Mouse (Mus musculus): Measurements from ENCODE around the gene Sorl1.

GRCm38 (mm10) chr9:42111256-42111655, 12.8 kb downstream of the Sorl1 start:
- no peak for TF ChIP-seq POLR2A (IDR thresholded peaks at IDR 0.05; ENCODE audit: insufficient read length, low read depth)
- no peak for TF ChIP-seq CEBPB (IDR thresholded peaks at IDR 0.05; ENCODE audit: insufficient read depth, poor library complexity, severe bottlenecking)
- TF ChIP-seq TCF12 (IDR thresholded peaks at IDR 0.05; ENCODE audit: insufficient read depth, poor library complexity, severe bottlenecking): no peak
- TF ChIP-seq USF1 (IDR thresholded peaks at IDR 0.05; ENCODE audit: low read depth): no peak
- no peak for TF ChIP-seq SRF (IDR thresholded peaks at IDR 0.05; ENCODE audit: control insufficient read depth, insufficient read length, low read depth)
- no peak for TF ChIP-seq MAX (IDR thresholded peaks at IDR 0.05; ENCODE audit: low read depth)
- TF ChIP-seq REST (IDR thresholded peaks at IDR 0.05; ENCODE audit: insufficient read depth, insufficient read length): no peak
- no peak for TF ChIP-seq E2F4 (IDR thresholded peaks at IDR 0.05; ENCODE audit: insufficient read depth)
- TF ChIP-seq POLR2AphosphoS2 (IDR thresholded peaks at IDR 0.05; ENCODE audit: insufficient read length, low read depth): no peak
- TF ChIP-seq TCF3 (IDR thresholded peaks at IDR 0.05; ENCODE audit: insufficient read length, low read depth): no peak
- TF ChIP-seq MYOD1 (IDR thresholded peaks at IDR 0.05; ENCODE audit: control insufficient read depth in 1 of 3, insufficient read length in 2 of 3, low read depth in 2 of 3): no peak

Data from myocyte (in vitro differentiated cells).